Mouse (Mus musculus) right cerebral cortex, adult 2 months (tissue): ENCODE measurements at regions not wholly inside any gene's neighbourhood (a gene's known extent, or its start where the extent isn't known, plus 50 kb on each side); places are given as distances from the start of the nearest gene placed in this dataset.

Source experiments
- DNase-seq, 2 experiments: peaks; one replicate each; pipeline ENCODE4 v3.0.0; 2021 to 2022; ENCODE audit warnings: low spot score in 2 of 2

DNA sequence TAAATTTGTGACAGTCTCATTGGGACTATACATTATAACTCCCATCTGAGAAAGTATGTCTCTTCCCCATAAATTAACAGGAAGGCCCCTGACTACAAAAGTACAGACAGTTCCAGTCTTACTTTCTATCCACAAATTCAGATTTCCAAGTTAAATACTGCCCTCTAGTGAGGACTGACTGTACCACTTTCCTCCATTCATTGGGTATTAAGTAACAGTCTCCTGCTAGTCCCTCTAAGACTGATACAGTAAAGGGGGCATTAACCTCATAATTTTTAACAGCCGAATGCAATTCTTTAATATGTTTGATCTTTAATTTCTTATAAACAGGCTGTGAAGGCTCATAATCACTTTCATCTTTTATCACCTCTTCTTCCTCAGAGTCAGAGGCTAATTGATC is 131.0 kb upstream of the Adcyap1 start:
- peak in 1 of 2 experiments; percentile 10 for DNase-seq

DNA sequence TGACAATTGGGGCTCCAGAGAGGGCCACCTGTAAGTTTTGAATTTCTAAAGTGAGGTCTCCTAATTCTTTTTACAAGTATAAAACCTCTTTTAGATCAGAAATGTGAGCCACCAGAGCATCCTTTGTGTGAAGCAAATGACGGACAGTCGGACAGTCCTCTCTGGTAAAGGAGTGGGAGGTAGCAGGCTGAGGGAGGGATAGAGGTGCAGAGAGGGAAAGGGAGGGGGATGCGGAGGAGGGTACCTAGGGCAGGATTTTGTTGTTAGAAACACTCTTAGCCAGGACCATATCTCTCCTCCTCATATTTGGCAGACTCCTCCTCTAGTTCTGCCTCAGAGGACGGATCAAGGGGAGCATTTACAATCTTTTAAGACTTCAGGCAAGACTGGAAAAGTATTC is 130.3 kb upstream of the Adcyap1 start:
- no peak for DNase-seq

DNA sequence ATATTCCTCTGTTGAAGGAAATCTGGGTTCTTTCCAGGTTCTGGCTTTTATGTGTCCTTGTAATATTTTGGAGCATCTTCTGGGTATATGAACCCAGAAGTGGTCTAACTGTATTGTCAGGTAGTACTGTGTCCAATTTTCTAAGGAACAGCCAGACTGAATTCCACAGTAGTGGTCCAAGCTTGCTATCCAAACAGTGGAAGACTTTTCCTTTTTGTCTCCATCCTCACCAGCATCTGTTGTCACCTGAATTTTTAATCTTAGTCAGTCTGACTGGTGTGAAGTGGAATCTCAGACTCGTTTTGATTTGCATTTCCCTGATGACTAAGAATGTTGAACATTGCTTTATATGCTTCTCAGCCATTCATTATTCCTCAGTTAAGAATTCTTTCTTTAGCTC is 114.8 kb upstream of the Adcyap1 start:
- DNase-seq, result no peak

DNA sequence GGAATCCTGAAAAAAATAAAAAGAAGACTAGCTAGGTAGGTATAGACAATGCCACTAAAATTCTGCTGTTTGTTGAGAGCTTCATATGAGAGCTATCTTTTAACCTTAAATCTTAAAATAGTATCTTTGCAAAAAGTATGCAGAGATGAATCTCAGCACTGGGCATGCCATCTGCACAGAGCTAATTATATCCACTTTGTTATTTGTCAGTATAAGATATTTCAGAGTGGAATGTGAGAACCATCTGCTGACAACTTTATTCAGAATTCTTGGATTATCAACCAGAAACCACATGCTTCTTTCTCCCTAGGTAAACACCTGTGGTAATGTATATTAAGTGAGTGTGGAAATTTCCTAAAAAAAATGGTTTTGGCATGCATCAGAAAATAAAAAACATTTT is 94.3 kb upstream of the Adcyap1 start:
- peak; percentile 30 to 31 for DNase-seq

DNA sequence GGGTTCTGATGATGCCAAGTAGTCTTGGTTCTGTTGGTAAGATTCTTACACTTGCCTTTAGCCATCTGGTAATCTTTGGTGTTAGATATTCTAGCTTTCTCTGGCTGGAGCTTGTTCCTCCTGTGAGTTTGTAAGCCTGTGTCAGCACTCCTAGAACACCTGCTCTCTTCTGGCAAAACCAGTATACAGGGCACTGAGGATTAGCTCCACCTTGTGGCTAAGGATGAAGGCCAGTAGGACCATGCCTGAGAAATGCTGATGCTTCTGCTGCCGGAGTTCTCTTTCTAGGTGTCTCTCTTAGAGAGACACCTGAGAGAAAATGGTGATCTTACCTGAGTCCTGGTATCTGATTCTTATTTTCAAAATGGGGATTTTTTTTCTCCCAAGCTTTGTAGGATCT is 58.8 kb upstream of the Adcyap1 start:
- peak; percentile 16 to 23 for DNase-seq

DNA sequence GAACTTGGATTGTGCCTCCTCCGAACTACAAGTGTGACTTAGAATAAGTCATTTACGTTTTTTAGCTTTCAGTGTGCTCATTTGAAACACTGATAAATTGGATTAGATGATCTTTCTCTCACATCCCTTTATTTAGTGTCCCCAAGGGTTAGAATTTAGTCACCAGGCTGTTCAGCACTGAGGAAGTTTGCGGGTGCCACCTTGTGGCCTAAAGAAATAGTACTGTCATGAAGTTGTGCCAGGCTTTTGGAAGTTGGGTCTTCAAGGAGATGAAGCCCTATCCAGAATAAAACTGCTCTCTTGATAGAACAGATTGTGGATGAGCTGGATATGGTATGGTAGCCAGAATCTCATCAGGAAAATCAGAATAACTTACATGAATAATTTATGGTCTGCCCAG is 57.7 kb upstream of the Adcyap1 start:
- DNase-seq, result peak; percentile 82 to 85
